Mouse (Mus musculus) ES-Bruce4 (cell line): ENCODE measurements at regions not wholly inside any gene's neighbourhood (a gene's known extent, or its start where the extent isn't known, plus 50 kb on each side); places are given as distances from the start of the nearest gene placed in this dataset.

Experiments used
- H3K27ac ChIP-seq: 2 replicates; pipeline ENCODE4 v1.5.1; 2012; ENCODE audit warnings: low read length, inconsistent platforms; ENCODE audit not compliant: insufficient read depth
- H3K27me3 ChIP-seq: 2 replicates; pipeline ENCODE4 v1.6.1; 2012; ENCODE audit warnings: mild to moderate bottlenecking, low read length, inconsistent platforms; ENCODE audit not compliant: control insufficient read depth, poor library complexity, insufficient read depth, severe bottlenecking
- H3K36me3 ChIP-seq: 2 replicates; pipeline ENCODE4 v1.6.1; 2012; ENCODE audit warnings: inconsistent platforms, mild to moderate bottlenecking, low read length, moderate library complexity; ENCODE audit not compliant: control insufficient read depth, poor library complexity, insufficient read depth, severe bottlenecking
- H3K4me1 ChIP-seq: one replicate; pipeline ENCODE4 v1.8.1; 2011; ENCODE audit warnings: low read length; ENCODE audit not compliant: control insufficient read depth, insufficient read depth
- H3K4me3 ChIP-seq: 2 replicates; pipeline ENCODE4 v1.5.1; 2011; ENCODE audit warnings: low read depth, mild to moderate bottlenecking, low read length
- H3K9ac ChIP-seq: 2 replicates; pipeline ENCODE4 v1.6.1; 2012; ENCODE audit warnings: low read depth, mild to moderate bottlenecking, inconsistent platforms; ENCODE audit not compliant: poor library complexity, severe bottlenecking
- H3K9me3 ChIP-seq: replicated peaks from 2 replicates; pipeline ENCODE4 v1.6.1; 2012; ENCODE audit warnings: mild to moderate bottlenecking, low read length, inconsistent platforms; ENCODE audit not compliant: control insufficient read depth, poor library complexity, insufficient read depth, severe bottlenecking
- CTCF ChIP-seq: IDR thresholded peaks from one replicate; pipeline ENCODE4 v1.8.1; 2011; ENCODE audit warnings: low read depth, low read length
- EP300 ChIP-seq: IDR thresholded peaks from 2 replicates; pipeline ENCODE4 v1.6.1; 2011; ENCODE audit warnings: low read depth, low read length; ENCODE audit not compliant: insufficient read depth
- POLR2A ChIP-seq: IDR thresholded peaks from one replicate; pipeline ENCODE4 v1.8.1; 2011; ENCODE audit warnings: low read length; ENCODE audit not compliant: insufficient read depth

DNA sequence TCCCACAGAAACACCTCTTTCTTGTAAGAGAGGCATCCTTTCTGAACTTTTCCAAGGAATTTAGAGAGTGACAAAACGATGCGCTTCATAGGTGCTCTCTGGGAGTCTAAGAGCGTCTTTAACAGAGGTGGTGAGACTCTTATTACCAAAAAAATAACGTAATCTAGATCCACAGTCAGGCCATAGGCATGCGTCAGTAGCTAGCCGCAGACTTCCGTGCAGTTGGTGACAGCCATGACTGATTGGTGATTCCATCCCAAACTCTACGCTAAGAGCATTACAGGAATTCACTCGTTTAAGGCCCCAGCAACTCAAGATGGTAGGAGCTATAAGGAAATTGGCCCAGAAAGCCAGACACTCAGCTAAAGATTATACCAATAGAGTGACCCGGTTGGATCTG is 197.4 kb downstream of the Sox9 start:
- no peaks in the 10 kb centered on the region for H3K9me3 ChIP-seq
- no peaks in the 10 kb centered on the region for H3K27me3 ChIP-seq
- no peak for TF ChIP-seq CTCF
- TF ChIP-seq POLR2A: no peak
- no peak for TF ChIP-seq EP300
- no peak overlapping the region for H3K4me3 ChIP-seq
- no peak overlapping the region for H3K27ac ChIP-seq
- no peak overlapping the region for H3K9ac ChIP-seq
- no peaks in the 10 kb centered on the region for H3K36me3 ChIP-seq
- peaks cover 2% of the 10 kb centered on the region for H3K4me1 ChIP-seq

DNA sequence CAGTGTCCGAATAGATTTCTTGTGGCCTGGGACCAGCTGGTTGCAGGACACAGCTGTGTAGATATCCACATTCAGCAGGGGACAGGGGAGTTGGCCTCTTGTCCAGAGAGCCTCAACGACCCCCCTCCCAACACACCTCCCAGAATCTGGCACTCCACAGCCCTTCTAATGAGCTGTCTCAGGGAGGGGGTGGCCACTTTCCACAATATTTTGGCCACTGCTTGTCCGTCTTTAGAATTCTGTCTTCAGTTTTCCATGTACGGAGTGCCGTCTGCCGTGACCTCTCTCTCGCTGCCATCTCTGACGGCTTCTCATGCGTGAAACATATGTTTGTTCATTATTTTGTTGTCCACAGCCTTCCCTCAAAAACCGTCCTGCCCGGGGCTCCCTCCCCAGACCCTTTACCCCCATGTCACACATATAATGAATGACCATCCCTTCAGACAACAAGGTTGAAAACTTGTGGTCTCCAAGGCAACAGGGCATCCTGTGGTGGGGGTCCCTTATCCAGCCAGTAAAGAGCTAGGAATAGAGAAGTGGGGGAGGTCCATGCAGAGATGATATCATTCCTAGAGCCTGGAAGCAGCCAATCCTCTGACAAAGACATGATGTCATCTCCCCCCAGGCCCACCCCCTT is 200.3 kb downstream of the Sox9 start:
- no peaks in the 10 kb centered on the region for H3K4me1 ChIP-seq

DNA sequence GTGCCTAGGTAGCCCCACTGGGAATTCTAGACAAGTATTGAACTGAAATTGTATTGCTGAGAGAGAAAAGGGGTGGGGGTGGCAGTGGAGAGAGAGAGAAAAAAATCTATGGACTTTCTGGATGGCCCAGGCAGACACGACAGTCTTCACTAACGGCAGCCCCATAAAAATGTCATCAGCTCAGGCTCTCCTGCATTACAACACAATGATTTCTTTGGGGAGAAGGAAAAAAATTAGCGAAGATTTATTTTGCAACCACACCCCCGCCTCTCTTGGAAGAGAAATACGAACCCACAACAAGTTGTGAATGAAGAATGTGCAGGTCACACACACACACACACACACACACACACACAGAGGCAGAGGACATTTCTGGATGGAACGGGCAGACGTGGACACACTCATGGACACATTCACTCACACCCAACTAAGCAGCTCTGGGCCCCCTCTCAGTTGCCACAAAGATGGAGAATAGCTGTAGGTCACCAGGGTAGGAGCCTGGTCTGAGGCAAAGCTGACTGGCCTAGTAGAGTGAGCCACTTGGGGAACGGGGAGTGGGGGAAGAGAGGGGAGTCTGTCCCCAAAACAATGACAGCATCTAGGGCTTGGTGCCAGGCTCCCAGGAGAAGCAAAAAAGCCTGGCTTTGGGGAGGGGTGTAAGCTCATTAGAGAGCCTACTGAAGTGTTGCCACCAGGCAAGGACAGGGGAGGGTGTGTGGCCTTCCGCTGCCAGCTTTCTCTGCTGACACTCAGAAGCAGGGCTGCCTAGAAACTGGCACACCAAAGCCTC is 201.0 kb downstream of the Sox9 start:
- Histone ChIP-seq H3K27ac (no peak overlapping the region), H3K36me3 (no peaks in the 10 kb centered on the region), H3K4me3 (no peak overlapping the region), H3K27me3 (no peaks in the 10 kb centered on the region), H3K4me1 (no peaks in the 10 kb centered on the region), H3K9me3 (no peaks in the 10 kb centered on the region), H3K9ac (no peak overlapping the region)
- TF ChIP-seq CTCF: no peak
- TF ChIP-seq EP300: no peak
- no peak for TF ChIP-seq POLR2A

More for the DNA sequence above, 200.3 kb downstream of the Sox9 start:
- no peak for TF ChIP-seq EP300
- no peak for TF ChIP-seq POLR2A
- no peak for TF ChIP-seq CTCF
- Histone ChIP-seq H3K4me3 (no peak overlapping the region), H3K9ac (no peak overlapping the region), H3K27ac (no peak overlapping the region), H3K9me3 (no peaks in the 10 kb centered on the region), H3K36me3 (no peaks in the 10 kb centered on the region), H3K27me3 (no peaks in the 10 kb centered on the region)

DNA sequence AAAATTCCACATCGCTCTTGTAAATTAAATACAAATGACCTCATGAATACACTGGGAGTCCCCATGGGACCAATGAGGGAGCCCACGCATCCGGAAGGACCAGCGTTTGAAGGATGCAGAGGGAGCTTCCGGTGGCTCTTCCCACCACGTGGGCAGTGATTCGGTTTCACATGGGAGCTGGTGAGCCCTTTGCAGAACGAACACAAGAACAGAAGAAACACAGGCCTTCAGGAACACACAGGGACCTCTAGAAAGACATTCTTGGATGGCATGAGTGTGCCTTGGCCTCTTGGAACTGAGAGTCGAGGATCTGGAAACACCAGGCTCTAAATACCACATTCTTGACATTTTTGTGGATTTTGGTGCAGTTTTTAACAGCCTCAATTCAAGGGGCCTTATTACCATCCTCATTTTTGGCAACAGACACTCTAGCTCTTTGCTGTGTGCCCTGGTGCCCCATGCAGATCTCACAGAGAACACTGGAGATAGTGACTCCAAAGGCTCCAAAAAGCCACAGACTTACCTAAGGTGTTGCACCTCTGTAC is 204.1 kb downstream of the Sox9 start:
- H3K27ac ChIP-seq: no peak overlapping the region
- H3K4me1 ChIP-seq: no peaks in the 10 kb centered on the region
- no peaks in the 10 kb centered on the region for H3K9me3 ChIP-seq
- no peak for TF ChIP-seq CTCF
- no peak for TF ChIP-seq EP300
- no peak for TF ChIP-seq POLR2A
- no peaks in the 10 kb centered on the region for H3K27me3 ChIP-seq
- H3K9ac ChIP-seq: no peak overlapping the region
- H3K36me3 ChIP-seq: no peaks in the 10 kb centered on the region
- H3K4me3 ChIP-seq: no peak overlapping the region

DNA sequence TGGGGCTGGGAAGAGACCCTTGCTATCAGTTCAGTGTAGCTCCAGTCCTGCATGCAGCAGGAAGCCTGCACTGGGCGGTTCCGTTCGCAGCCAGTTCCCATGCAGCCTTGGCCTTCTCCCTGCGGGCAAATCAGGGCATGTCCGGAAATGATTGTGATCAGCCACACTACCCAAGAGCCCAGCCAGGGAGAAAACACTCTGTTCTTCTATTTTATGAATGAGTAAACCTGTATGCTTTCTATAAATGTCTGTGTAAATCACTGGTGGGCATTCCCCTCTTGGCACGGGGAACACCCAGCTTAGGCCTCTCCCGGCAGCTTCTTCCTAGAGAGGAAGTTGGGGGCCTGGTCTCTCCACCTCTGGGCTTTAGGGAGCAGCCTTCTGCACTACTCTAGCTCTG is 205.8 kb downstream of the Sox9 start:
- H3K4me1 ChIP-seq: no peaks in the 10 kb centered on the region
- no peak for TF ChIP-seq CTCF
- no peak for TF ChIP-seq POLR2A
- no peak for TF ChIP-seq EP300
- no peaks in the 10 kb centered on the region for H3K27me3 ChIP-seq
- no peaks in the 10 kb centered on the region for H3K9me3 ChIP-seq
- no peak overlapping the region for H3K27ac ChIP-seq
- H3K9ac ChIP-seq: no peak overlapping the region
- H3K36me3 ChIP-seq: no peaks in the 10 kb centered on the region
- no peak overlapping the region for H3K4me3 ChIP-seq

DNA sequence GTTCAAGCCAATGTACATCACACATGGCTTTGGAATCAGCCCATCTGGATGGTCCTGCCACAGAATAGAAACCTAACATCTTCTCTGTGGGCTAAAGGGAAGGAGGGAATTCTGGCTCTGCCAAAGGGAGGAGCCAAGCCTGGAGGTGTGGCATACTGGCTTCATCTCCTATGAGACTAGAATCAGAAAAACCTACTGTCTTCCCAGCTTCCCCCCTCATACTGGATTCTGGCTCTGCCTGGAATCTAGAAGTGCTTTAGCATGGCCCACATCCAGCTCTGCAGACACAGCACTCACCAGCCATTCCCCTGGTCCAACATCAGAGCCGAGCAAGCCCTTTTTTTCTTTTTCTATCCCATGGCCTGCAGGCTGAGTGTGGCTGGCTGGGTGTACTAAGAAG is 206.9 kb downstream of the Sox9 start:
- H3K27ac ChIP-seq: no peak overlapping the region

More for the DNA sequence above, 206.9 kb downstream of the Sox9 start:
- TF ChIP-seq POLR2A (no peak), EP300 (no peak), CTCF (no peak)
- Histone ChIP-seq H3K4me3 (no peak overlapping the region), H3K36me3 (no peaks in the 10 kb centered on the region), H3K4me1 (no peaks in the 10 kb centered on the region), H3K9me3 (no peaks in the 10 kb centered on the region), H3K9ac (no peak overlapping the region), H3K27me3 (no peaks in the 10 kb centered on the region)
